Mouse (Mus musculus): ENCODE measurements at regions not wholly inside any gene's neighbourhood (a gene's known extent, or its start where the extent isn't known, plus 50 kb on each side); places are given as distances from the start of the nearest gene placed in this dataset.

DNA sequence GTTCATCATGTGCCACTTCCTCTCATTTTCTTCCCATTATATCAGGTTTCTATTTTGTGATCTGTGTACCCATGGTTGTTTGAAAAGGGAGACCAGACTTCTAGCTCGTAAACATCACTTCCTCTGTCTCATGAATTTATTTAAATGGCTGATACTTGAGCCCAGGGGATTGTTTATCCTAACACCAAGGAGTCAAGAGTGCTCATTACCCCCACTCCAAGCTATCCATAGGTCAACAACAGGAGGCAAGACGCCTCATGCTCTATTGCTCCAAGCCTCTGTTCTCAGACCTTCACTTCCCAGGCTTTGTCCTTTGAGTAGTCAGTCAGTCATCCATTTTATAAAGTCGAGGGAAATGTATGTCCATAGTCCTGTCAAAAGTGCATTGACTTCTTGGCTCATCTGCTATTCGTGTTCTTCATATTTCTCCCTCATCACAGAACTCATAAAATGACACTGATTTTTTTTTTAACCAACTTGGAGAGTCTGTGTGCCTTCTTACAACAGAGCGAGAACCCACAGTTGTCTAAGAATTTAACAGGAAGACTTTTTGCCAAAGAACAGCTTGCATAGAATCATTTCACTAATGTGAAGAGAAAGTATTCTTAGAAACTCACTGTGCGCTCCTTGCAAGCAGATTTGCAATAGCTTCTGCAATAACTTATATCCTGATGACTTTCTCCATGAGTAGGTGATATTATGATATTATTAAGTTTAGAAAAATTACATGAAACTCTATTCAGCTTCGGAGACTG lies 231.8 kb downstream of the Bmp2 start:
- TF ChIP-seq CTCF (IDR thresholded peaks at IDR 0.05; ENCODE audit: low read depth, low read length) (no peak), POLR2A (IDR thresholded peaks at IDR 0.05; ENCODE audit: borderline replicate concordance, low read depth, low read length) (no peak)
